Mouse (Mus musculus): ENCODE results near the gene Gif.

GRCm38 (mm10) chr19:11745680-11746079 lies 1.7 kb upstream of the Gif start:
- no peak for TF ChIP-seq CTCF (IDR thresholded peaks at IDR 0.05)
- TF ChIP-seq EP300 (IDR thresholded peaks at IDR 0.05) = no peak
